Mouse (Mus musculus) right cerebral cortex, adult 2 months (tissue): ENCODE data around the gene Pcdh8.
A peak's percentile ranks its signal among the peaks of the same experiment; 100 is the strongest.

Source experiments
- DNase-seq, 2 experiments: peaks; one replicate each; pipeline ENCODE4 v3.0.0; 2021 to 2022; ENCODE audit warnings: low spot score in 2 of 2

Gene Pcdh8

DNA sequence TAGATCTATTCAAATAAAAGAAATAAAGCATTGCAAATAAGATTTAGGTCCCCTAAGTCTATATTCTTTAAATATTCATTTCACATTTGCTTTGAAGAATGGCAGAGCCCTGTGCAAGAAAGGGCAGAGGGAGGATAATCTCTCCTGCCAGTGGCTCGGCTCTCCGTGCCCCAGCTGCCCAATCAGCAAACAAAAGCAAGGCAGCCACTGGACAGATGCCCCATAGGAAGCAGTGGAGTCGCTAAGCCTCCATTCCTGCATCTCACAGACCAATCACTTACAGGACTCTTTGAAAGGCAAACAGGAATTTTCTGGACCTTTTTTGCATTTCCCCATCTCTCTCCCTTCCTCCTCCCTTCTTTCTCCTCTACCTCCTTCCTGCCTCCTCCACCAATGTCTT is 17.0 kb downstream of the Pcdh8 start:
- DNase-seq: no peak

DNA sequence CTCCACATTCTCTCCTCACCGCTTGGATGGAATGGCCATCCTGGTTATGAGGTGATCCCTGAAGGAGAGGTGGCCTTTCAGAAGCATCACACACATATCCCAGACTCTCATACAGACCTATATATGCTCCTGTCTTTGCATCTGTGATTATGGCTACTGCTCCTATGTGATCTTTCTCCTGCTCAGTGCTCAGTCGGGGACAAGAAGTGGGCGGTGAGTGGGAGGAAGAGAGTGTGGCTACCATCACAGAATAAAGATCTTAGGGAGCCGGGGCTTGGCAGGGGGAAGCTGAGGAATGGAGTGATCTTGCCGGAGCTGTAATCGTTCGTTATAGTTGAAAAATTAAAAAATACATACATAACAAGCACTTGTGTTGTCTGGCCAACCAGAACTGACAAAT is 17.4 kb downstream of the Pcdh8 start:
- DNase-seq: no peak

DNA sequence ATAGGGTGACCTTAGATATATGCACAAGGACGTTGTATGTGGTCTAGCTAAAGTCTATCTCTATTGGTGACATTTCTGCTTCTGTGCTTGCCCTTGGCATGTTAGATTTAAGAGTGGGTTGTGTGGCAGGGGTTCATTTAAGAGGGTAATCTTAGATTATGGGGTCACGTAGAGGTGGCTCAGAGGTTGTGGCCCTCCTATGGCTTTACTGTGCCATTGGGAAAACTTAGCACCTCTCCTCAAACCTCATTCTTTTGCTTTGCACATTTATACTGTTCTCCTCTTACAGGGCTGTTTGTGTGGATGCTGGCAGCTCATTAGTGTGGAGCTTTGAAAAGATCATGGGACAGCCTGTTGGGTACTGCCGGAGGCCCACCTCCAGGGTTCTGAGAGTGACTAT is 30.6 kb downstream of the Pcdh8 start:
- no peak for DNase-seq

DNA sequence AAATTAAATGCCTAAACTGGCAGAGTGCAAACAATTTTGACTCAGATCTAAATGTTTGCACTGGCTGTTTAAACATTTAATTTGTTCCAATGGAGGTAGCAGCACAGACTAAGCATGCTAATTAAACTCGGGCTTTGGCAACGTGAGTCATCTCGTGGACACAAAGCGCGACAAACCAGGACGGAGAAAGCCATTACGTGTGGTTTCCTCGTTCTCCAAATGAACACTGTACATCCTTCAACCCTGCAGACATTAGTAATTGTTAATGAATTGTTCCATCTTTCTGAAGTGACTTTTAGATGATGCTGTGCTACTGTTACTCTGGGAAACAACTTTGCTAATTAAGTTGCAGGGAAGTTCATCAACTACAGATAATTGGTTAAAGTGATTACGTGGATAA is 32.7 kb downstream of the Pcdh8 start:
- no peak for DNase-seq

DNA sequence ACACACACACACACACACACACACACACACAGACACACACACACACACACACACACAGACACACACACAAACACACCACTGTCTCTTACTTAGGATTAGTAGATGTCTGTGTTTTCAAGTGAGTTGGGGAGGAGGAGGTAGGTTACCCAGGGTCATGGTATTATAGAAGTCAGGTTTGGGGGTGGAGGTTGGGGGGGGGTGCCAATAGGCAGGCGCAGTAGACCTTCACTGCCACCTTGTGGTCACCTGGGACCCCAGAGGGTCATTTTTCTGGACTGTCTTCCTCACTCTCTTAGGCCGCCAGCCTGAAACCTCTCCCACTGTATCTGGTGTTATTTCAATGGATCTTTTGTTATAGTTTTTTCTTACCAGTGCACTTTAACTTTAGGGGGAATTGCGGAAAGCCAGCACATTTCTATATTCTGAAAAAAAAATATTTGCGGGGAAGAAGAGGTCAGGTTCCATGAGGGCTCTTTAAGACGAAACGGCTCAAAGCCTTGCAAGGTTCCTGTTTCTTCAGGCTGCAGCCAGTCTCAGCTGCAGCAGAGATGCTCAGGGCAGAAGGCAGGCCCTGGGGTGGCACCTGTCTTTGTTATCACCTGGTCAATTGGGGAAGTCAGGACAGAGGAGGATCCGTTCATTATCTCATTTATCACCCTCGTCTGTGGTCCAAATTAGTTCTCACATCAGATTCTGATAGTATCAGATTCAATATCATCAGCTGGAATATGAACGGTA is 33.3 kb downstream of the Pcdh8 start:
- no peak for DNase-seq

DNA sequence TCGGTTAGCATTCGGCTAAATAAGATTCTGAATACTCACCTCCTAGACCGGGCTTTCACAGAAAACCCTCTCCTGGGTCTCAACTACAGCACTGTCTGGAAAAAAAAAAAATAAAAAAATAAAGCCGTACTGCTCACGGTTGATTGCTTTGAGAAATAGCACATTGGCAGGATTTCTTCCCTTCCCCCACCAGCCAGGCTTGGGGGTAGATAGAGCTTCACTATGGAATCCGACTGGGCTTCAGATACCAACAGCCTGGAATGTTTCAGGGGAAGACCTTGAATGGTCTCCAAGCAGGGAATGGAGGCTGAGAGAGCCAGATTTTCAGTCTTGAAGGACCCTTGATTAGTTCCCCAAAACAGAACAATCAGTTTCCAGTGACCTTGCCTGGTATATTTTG is 34.3 kb downstream of the Pcdh8 start:
- no peak for DNase-seq

DNA sequence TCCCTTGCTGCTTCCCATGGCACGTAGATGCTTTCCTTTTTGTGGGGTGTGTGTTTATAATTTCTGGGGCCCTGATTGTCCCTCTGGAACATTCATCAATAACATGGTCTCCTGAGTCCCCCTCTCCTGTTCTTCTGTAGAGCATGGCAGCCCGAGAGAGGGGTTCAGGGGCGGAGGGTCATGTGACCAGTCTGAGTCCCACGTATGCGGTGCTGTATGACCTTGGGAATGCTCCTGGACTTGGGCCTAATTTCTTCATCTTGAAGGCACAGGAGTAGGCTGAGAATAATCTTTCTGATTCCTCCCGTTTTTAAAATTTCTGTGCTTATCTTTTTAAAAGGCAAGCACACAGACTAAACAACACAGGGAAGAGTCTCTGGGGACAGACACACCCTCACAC is 37.6 kb downstream of the Pcdh8 start:
- DNase-seq: no peak

DNA sequence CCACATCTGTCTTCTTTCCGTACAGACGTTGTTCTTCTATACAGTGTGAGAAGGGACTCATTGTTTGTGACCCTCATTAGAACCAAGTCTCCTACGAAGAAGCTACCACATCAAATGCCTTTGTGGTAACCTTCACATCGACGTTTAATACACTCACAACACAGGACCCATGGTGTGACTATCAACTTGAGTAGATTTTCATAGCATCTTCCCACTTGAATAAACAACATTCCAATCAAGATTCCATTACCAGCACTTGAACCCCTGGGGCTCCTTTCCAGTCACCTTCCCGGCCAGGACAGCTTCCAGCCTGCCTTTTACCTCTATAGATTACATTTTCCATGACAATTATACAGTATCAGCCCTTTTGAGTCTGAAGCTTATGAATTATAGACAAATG is 42.3 kb downstream of the Pcdh8 start:
- DNase-seq: no peak

DNA sequence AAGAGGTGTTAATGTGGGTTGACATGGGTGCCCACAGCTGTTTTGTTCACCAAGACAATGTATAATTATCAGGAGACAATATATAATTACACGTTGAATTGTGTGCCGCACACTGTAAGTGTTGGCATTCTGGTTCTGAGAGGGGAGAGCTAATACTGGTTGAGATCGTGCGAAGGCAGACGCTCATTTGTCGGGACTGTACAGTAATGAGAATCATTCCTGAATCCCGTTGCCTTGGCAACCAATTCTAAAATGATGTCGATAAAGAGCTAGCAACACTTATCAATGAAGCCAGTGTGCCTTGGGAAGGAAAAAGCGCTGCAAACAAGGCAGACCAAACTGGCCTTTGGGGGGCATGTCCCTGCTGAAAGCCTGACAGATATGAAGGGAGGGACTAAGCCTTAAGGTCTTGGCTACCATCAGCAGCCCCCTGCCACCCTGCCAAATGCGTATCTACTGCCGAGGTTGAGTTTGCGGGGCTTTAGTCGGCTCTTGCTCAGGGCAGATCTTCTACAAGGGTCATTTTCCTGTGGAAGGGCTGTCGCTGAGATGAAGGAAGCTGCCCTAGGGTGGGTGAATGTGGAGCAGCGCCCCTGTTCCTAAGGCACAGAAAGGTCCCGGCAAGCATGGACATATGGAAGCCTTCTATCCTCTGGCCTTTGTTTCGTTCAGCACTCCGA is 47.0 kb downstream of the Pcdh8 start:
- peak; percentile 30 to 36 for DNase-seq

DNA sequence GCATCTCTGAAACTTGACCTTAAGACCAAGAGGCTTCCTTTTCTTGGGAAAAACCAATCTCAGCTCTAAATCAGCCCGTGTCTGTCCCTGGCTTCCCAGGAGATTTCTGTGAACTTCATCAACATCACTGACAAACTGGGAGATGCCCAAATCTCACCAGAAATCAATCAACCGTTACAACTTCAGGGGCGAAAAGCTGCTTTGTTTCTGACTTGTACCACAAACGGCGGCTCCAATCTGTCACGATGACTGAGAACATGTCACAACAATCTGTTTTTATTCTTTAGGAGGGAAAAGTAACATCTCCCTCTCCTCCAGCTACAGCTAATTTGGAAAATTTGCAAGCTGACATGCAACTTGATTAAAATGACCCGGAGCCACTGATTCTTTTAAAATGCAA is 48.9 kb downstream of the Pcdh8 start:
- no peak for DNase-seq
